Mouse (Mus musculus) bone marrow, adult 2 months (tissue): ENCODE results near the gene 9430097D07Rik.
A peak's percentile ranks its signal among the peaks of the same experiment; 100 is the strongest.

Source experiments
- CTCF ChIP-seq: fragments of 200-500 bp; IDR thresholded peaks from 2 replicates; pipeline ENCODE4 v1.5.1; 2011; ENCODE audit warnings: low read length, control low read depth; ENCODE audit not compliant: control insufficient read depth, insufficient read depth
- POLR2A ChIP-seq: fragments of 200-500 bp; IDR thresholded peaks from 2 replicates; pipeline ENCODE4 v1.6.1; 2011; ENCODE audit warnings: low read depth, mild to moderate bottlenecking, control low read depth, low read length, borderline replicate concordance; ENCODE audit not compliant: control insufficient read depth

DNA sequence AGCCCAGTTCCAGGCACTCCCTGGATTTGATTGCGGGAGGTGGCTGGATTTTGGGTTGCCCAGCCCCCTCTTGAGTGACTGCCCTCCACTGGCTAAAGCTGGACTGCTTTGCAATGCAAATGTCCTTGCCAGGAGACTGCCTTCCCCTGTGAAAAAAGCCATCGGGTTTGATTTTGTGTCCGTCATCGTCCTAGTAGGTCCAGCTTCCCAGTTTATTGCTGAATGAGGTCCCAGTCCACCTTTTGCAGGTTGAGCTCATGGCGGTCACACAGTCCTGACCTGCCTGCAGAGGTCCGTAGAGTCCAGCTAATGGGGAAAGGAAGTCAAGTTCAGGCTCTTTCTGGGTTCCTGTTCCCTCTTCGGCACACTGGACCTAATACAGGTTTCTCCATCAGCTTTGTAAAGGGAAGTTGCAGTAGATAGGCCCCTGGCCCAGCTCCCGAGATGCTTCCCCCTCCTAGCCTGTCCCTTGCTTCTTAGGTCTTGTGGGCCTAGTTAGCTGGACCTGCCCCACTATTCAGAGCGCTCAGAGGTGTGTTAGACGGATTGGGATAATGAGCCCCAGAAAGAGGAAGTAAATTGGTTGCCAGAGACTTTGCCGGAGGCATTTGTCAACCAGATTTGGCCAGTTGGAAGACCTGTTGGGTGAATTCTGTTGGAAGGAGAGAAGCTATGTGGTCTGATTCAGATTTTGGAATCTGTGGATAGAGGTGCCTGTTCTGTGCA lies 38.7 kb downstream of the 9430097D07Rik start:
- no peak for TF ChIP-seq POLR2A
- peak; percentile 59 for TF ChIP-seq CTCF
